Mouse (Mus musculus) MEL (cell line): Measurements from ENCODE around the gene Ddt. TPM values are rescaled to one million over a fixed set of nuclear protein-coding genes. Genes with fewer than 3 reads are reported as not detected.

Experiments used
- DNase-seq: peaks from one replicate; pipeline ENCODE4 v3.0.0; 2011; ENCODE audit warnings: low read depth, low spot score
- H3K27ac ChIP-seq: 2 replicates; pipeline ENCODE4 v1.5.1; 2012; ENCODE audit warnings: low read depth, mild to moderate bottlenecking, control low read depth, low read length, moderate library complexity; ENCODE audit not compliant: control insufficient read depth
- H3K27me3 ChIP-seq, 2 experiments: fragments of 150-350 bp in 1 of 2; sonication (generic) in 1 of 2; 2 replicates each; pipeline ENCODE4 v1.6.1; 2012; ENCODE audit warnings: low read length in 2 of 2, mild to moderate bottlenecking in 2 of 2, improper control_type of control experiment in 1 of 2, moderate library complexity in 1 of 2; ENCODE audit not compliant: insufficient read depth in 2 of 2, control insufficient read depth in 1 of 2
- H3K36me3 ChIP-seq, 2 experiments: 2 replicates each; pipeline ENCODE4 v1.6.1; 2012 to 2014; ENCODE audit warnings: low read length in 2 of 2, improper control_type of control experiment in 1 of 2, inconsistent platforms in 1 of 2, mild to moderate bottlenecking in 1 of 2; ENCODE audit not compliant: insufficient read depth in 2 of 2, control insufficient read depth in 1 of 2
- H3K4me1 ChIP-seq, 2 experiments: fragments of 150-350 bp in 1 of 2; sonication (generic) in 1 of 2; 2 replicates each; pipeline ENCODE4 v1.6.1; 2012; ENCODE audit warnings: low read length in 2 of 2, improper control_type of control experiment in 1 of 2, mild to moderate bottlenecking in 1 of 2; ENCODE audit not compliant: insufficient read depth in 2 of 2, control insufficient read depth in 1 of 2
- H3K4me3 ChIP-seq, 2 experiments: fragments of 150-350 bp in 1 of 2; sonication (generic) in 1 of 2; 2 replicates each; pipeline ENCODE4 v1.5.1; 2012; ENCODE audit warnings: low read depth in 2 of 2, low read length in 2 of 2, mild to moderate bottlenecking in 2 of 2, moderate library complexity in 2 of 2, control low read depth in 1 of 2, improper control_type of control experiment in 1 of 2; ENCODE audit not compliant: control insufficient read depth in 1 of 2, insufficient read depth in 1 of 2
- H3K79me2 ChIP-seq: 2 replicates; pipeline ENCODE4 v1.6.1; 2012; ENCODE audit warnings: mild to moderate bottlenecking, low read length, moderate library complexity; ENCODE audit not compliant: control insufficient read depth, poor library complexity, insufficient read depth
- H3K9ac ChIP-seq: 2 replicates; pipeline ENCODE4 v1.6.1; 2012; ENCODE audit warnings: low read depth, mild to moderate bottlenecking, control low read depth, low read length, moderate library complexity; ENCODE audit not compliant: control insufficient read depth, poor library complexity, severe bottlenecking
- H3K9me3 ChIP-seq: fragments of 150-350 bp; sonication (generic); replicated peaks from 2 replicates; pipeline ENCODE4 v1.6.1; 2012; ENCODE audit warnings: mild to moderate bottlenecking, low read length, improper control_type of control experiment, moderate library complexity; ENCODE audit not compliant: insufficient read depth
- CHD2 ChIP-seq: IDR thresholded peaks from 2 replicates; pipeline ENCODE4 v1.6.1; 2011; ENCODE audit warnings: low read length, improper control_type of control experiment
- EP300 ChIP-seq, 2 experiments: IDR thresholded peaks; 2 replicates each; pipeline ENCODE4 v1.6.1; 2011; ENCODE audit warnings: improper control_type of control experiment in 2 of 2, low read length in 2 of 2, low read depth in 1 of 2, mild to moderate bottlenecking in 1 of 2
- JUND ChIP-seq: IDR thresholded peaks from 2 replicates; pipeline ENCODE4 v1.6.1; 2011; ENCODE audit warnings: low read depth, mild to moderate bottlenecking, improper control_type of control experiment, low read length
- MAFK ChIP-seq: IDR thresholded peaks from 2 replicates; pipeline ENCODE4 v1.6.1; 2011; ENCODE audit warnings: low read depth, mild to moderate bottlenecking, low read length, improper control_type of control experiment, borderline replicate concordance
- MAZ ChIP-seq: IDR thresholded peaks from 2 replicates; pipeline ENCODE4 v1.6.1; 2012; ENCODE audit warnings: low read depth, mild to moderate bottlenecking, inconsistent platforms, low read length, improper control_type of control experiment
- MEF2A ChIP-seq: IDR thresholded peaks from 2 replicates; pipeline ENCODE4 v1.6.1; 2014; ENCODE audit warnings: low read depth, mild to moderate bottlenecking, inconsistent platforms, low read length, improper control_type of control experiment; ENCODE audit not compliant: poor library complexity, insufficient replicate concordance, severe bottlenecking; ENCODE audit errors: extremely low read depth
- MYC ChIP-seq: IDR thresholded peaks from 2 replicates; pipeline ENCODE4 v1.6.1; 2011; ENCODE audit warnings: low read depth, mild to moderate bottlenecking, low read length, improper control_type of control experiment, moderate library complexity
- NRF1 ChIP-seq: IDR thresholded peaks from 2 replicates; pipeline ENCODE4 v1.6.1; 2014; ENCODE audit warnings: low read depth, mild to moderate bottlenecking, inconsistent platforms, low read length, improper control_type of control experiment, moderate library complexity; ENCODE audit not compliant: poor library complexity, insufficient read depth, severe bottlenecking
- SIN3A ChIP-seq: IDR thresholded peaks from 2 replicates; pipeline ENCODE4 v1.6.1; 2012; ENCODE audit warnings: low read length, improper control_type of control experiment, inconsistent platforms
- SMC3 ChIP-seq: IDR thresholded peaks from 2 replicates; pipeline ENCODE4 v1.6.1; 2011; ENCODE audit warnings: low read depth, low read length, improper control_type of control experiment
- TAL1 ChIP-seq: IDR thresholded peaks from 2 replicates; pipeline ENCODE4 v1.6.1; 2012; ENCODE audit warnings: mild to moderate bottlenecking, inconsistent platforms, low read length, moderate library complexity, mixed read lengths
- TBP ChIP-seq: IDR thresholded peaks from 2 replicates; pipeline ENCODE4 v1.8.0; 2011; ENCODE audit warnings: low read depth, low read length, improper control_type of control experiment
- USF1 ChIP-seq: IDR thresholded peaks from 2 replicates; pipeline ENCODE4 v1.6.1; 2014; ENCODE audit warnings: low read depth, mild to moderate bottlenecking, inconsistent platforms, low read length, improper control_type of control experiment, moderate library complexity
- USF2 ChIP-seq, 2 experiments: IDR thresholded peaks; 2 replicates each; pipeline ENCODE4 v1.6.1; 2011 to 2012; ENCODE audit warnings: improper control_type of control experiment in 2 of 2, low read length in 2 of 2, borderline replicate concordance in 1 of 2, inconsistent platforms in 1 of 2, low read depth in 1 of 2, mild to moderate bottlenecking in 1 of 2; ENCODE audit not compliant: insufficient read depth in 1 of 2
- ZKSCAN1 ChIP-seq: IDR thresholded peaks from 2 replicates; pipeline ENCODE4 v1.6.1; 2012; ENCODE audit warnings: low read depth, mild to moderate bottlenecking, inconsistent platforms, low read length, improper control_type of control experiment, moderate library complexity
- ZMIZ1 ChIP-seq: IDR thresholded peaks from 2 replicates; pipeline ENCODE4 v1.6.1; 2012; ENCODE audit warnings: low read depth, mild to moderate bottlenecking, inconsistent platforms, low read length, improper control_type of control experiment, moderate library complexity
- ZNF384 ChIP-seq: IDR thresholded peaks from 2 replicates; pipeline ENCODE4 v1.6.1; 2012; ENCODE audit warnings: low read depth, mild to moderate bottlenecking, inconsistent platforms, low read length, improper control_type of control experiment
- polyA plus RNA-seq, 2 experiments: library from polyadenylated mRNA; stranded (reverse) in 1 of 2; unstranded in 1 of 2; fragments of >175 nt in 1 of 2; fragments of >200 nt in 1 of 2; gene quantifications; 2 replicates each; pipeline versions ENCODE4 v1.2.1 to v1.2.4; 2012; ENCODE audit warnings: low replicate concordance in 2 of 2, low read depth in 1 of 2; ENCODE audit not compliant: insufficient read length in 2 of 2, insufficient read depth in 1 of 2, missing spikeins in 1 of 2
- total RNA-seq: library from RNA; depleted of rRNA; stranded (reverse); fragments of 300-350 nt; gene quantifications from 2 replicates; pipeline ENCODE4 v1.2.3, GENCODE M21; 2012

Ddt gene
- total and polyA plus RNA-seq, 3 experiments, result 45.1 to 63.4 TPM; not detected in 1

DNA sequence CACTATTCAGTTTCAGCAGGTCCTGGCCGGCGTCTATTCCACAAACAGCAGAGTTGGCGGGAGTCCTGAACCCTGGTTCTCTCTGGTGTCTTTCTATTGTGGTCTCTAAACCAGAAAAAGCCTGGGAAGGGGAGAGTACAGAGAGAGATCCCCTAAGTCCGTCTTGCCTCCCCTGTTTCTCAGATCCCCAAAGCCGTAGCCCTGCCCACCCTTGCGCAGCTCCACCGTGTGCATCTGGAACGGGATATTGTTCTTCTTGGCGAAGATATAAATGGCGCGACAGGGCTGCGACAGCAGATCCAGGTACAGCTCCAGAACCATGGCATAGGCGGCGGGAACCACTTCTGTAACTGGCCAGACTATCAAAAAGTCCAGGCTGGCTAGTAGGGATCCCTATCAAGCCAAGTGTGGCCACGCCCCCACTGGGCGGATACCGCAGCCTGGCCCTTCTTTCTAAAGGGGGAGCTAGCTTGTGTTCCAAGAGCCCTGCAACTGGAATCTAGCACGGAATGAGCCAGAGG lies 25.0 kb upstream of the Ddt start, which contains the start of gene Gstt1:
Gstt1 (minus strand) TSS at position 409 of the 521 bp plus-strand sequence.
- Histone ChIP-seq H3K79me2 (no peaks in the 10 kb centered on the region), H3K4me1 (peaks cover 0 to 10% of the 10 kb centered on the region in 2 experiments; a peak in 3 of 4 replicates), H3K9me3 (no peaks in the 10 kb centered on the region), H3K9ac (peak within 1 kb of the TSS; percentile 46), H3K27ac (no peak within 1 kb of the TSS), H3K4me3 (peak within 1 kb of the TSS; percentile 61 to 97), H3K36me3 (peaks cover 0 to 2% of the 10 kb centered on the region in 2 experiments; a peak in 1 of 4 replicates), H3K27me3 (peaks cover 0 to 2% of the 10 kb centered on the region in 2 experiments; a peak in 3 of 4 replicates)
- peak; percentile 59 for DNase-seq
- TF ChIP-seq NRF1, result peak; percentile 24; the same call in 1 of the 2 replicates
- no peak for TF ChIP-seq MAFK

DNA sequence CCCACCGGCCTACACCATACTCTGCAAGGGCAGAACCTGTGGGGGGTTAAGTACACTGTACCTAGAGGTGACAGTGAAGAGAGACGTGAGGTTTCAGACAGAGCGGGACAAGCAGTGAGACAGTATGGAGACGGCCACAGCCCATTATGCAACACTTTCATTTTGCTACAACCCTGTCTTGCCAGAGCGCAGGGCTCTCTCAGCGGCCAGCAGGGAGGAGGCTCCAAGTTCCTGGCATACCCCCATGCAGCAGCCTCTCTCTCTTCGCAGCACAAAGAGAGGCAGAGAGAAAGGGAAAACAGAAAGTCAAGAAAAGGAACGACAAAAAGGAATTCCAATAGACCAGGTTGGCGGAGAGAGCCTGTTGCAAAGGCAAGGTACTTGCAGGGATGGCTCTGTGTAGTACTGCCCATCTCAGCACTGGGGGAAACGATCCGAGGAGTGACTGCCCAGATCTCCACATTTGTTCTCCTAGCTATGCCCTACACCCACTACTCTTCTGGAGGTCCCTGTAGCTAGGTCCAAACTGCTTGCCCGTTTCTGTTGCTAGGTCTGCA lies 24.5 kb upstream of the Ddt start:
- TF ChIP-seq ZMIZ1 (no peak), EP300 (IDR thresholded peaks at IDR 0.05; ENCODE audit: low read depth in 1 of 2, low read length in 2 of 2) (no peak), TBP (no peak), SMC3 (no peak), USF1 (no peak), JUND (no peak), SIN3A (peak; percentile 42; the same call in 1 of the 2 replicates)
- TF ChIP-seq, all 39 proteins: peak for 1
- Histone ChIP-seq H3K27ac (no peak overlapping the region), H3K36me3 (peaks cover 0 to 2% of the 10 kb centered on the region in 2 experiments; a peak in 1 of 4 replicates), H3K4me1 (peaks cover 0 to 10% of the 10 kb centered on the region in 2 experiments; a peak in 3 of 4 replicates), H3K4me3 (peak overlapping the region; percentile 61 to 97), H3K9me3 (no peaks in the 10 kb centered on the region), H3K9ac (peak overlapping the region; percentile 46), H3K27me3 (peaks cover 0 to under 1% of the 10 kb centered on the region in 2 experiments; a peak in 3 of 4 replicates), H3K79me2 (no peaks in the 10 kb centered on the region)
- DNase-seq, result peak; percentile 56

DNA sequence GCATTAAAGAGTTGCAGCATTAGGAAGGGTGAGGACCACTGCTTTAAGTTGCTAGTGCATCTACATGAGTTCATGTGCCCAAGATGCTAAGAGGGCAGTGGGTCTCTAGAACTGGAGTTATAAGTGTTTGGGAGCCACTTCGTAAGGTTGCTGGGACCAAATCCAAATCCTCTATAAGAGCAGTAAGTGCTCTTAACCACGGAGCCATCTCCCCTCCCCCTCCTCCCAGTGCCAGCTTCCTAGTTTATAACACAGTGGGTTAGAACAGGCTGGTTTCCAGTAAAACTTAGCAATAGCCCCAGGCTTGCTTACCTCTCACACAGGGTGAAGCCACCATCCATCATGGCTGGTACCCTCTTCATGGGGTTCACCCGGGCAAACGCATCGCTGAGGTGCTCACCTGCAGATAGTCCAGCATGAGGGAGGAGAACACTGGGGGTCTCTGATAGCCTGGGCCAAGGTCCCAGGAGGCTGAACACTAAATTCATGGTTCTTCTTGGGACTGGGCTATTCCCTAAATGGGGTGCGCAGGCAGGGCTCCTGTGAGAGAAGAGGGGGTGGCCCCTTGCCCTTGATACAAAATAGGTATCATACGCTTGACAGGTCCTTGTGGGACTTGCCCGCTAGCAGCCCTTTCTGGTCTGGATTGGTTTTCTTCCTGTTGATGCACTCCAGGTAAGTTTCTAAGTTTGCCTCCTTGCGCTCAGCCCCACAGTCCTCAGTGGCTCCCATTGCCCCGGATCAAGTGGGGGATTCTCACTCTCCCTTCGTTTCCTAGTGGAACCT lies 23.7 kb upstream of the Ddt start:
- H3K36me3 ChIP-seq, result peaks cover 0 to 2% of the 10 kb centered on the region in 2 experiments; a peak in 1 of 4 replicates
- TF ChIP-seq CHD2 (no peak), MYC (no peak), ZNF384 (no peak), TAL1 (no peak), USF2 (IDR thresholded peaks at IDR 0.05; ENCODE audit: borderline replicate concordance in 1 of 2, insufficient read depth in 1 of 2, low read depth in 1 of 2, low read length in 2 of 2) (no peak), ZKSCAN1 (no peak), MAZ (no peak), MEF2A (no peak)
- TF ChIP-seq, all 39 proteins: peak for 0
- Histone ChIP-seq H3K27ac (no peak overlapping the region), H3K9ac (no peak overlapping the region), H3K4me1 (peaks cover 0 to 10% of the 10 kb centered on the region in 2 experiments; a peak in 3 of 4 replicates), H3K9me3 (no peaks in the 10 kb centered on the region), H3K4me3 (no peak overlapping the region; a peak in 2 of 4 replicates), H3K79me2 (no peaks in the 10 kb centered on the region), H3K27me3 (no peaks in the 10 kb centered on the region; a peak in 3 of 4 replicates)
- DNase-seq, result no peak
